Mouse (Mus musculus) liver, embryonic 13.5 days (tissue): Measurements from ENCODE around the gene Mtfr2. TPM values are rescaled to one million over a fixed set of nuclear protein-coding genes. Genes with fewer than 3 reads are reported as not detected.

Experiments
- ATAC-seq: fragments of 200-750 bp; cut with Nextera tagmentation; 2 replicates; pipeline ENCODE4 v1.8.0; 2017; ENCODE audit warnings: low read depth, mild to moderate bottlenecking, moderate number of reproducible peaks, moderate library complexity
- DNase-seq: peaks from one replicate; pipeline ENCODE4 v3.0.0; 2022
- H3K27ac ChIP-seq: fragments of 300-500 bp; sonication (generic); 2 replicates; pipeline ENCODE4 v1.5.1; 2015; ENCODE audit warnings: moderate library complexity, mild to moderate bottlenecking, inconsistent platforms
- H3K27me3 ChIP-seq: fragments of 300-500 bp; sonication (generic); 2 replicates; pipeline ENCODE4 v1.6.1; 2015; ENCODE audit warnings: mild to moderate bottlenecking, inconsistent platforms
- H3K36me3 ChIP-seq: fragments of 300-500 bp; sonication (generic); 2 replicates; pipeline ENCODE4 v1.6.1; 2015; ENCODE audit warnings: mild to moderate bottlenecking, inconsistent platforms
- H3K4me1 ChIP-seq: fragments of 300-500 bp; sonication (generic); replicated peaks from 2 replicates; pipeline ENCODE4 v1.6.1; 2015; ENCODE audit warnings: inconsistent platforms
- H3K4me2 ChIP-seq: fragments of 300-500 bp; sonication (generic); 2 replicates; pipeline ENCODE4 v1.6.1; 2015; ENCODE audit warnings: inconsistent platforms, mild to moderate bottlenecking, moderate library complexity
- H3K4me3 ChIP-seq: fragments of 300-500 bp; sonication (generic); replicated peaks from 2 replicates; pipeline ENCODE4 v1.5.1; 2015; ENCODE audit warnings: mild to moderate bottlenecking, inconsistent platforms
- H3K9ac ChIP-seq: fragments of 300-500 bp; sonication (generic); 2 replicates; pipeline ENCODE4 v1.6.1; 2015; ENCODE audit warnings: mild to moderate bottlenecking, inconsistent platforms
- H3K9me3 ChIP-seq: fragments of 300-500 bp; sonication (generic); replicated peaks from 2 replicates; pipeline ENCODE4 v1.6.1; 2016; ENCODE audit warnings: inconsistent platforms
- WGBS: fragments of 180-500 bp; shearing (Covaris S2); methylation state at CpG from one replicate; pipeline ENCODE4 v1.1.7; 2015; ENCODE audit not compliant: insufficient replicate concordance; 5-methylcytosine and 5-hydroxymethylcytosine counted together
- polyA plus RNA-seq: library from polyadenylated mRNA; unstranded; fragments of >200 nt; fragmentation: Nextera tagmentation; extraction: Ambion mirVana; gene quantifications from 2 replicates; pipeline ENCODE4 v1.2.1, GENCODE M21; 2015

The Mtfr2 gene
- polyA plus RNA-seq, 1 experiment from 2014 or later = 3.5 TPM

DNA sequence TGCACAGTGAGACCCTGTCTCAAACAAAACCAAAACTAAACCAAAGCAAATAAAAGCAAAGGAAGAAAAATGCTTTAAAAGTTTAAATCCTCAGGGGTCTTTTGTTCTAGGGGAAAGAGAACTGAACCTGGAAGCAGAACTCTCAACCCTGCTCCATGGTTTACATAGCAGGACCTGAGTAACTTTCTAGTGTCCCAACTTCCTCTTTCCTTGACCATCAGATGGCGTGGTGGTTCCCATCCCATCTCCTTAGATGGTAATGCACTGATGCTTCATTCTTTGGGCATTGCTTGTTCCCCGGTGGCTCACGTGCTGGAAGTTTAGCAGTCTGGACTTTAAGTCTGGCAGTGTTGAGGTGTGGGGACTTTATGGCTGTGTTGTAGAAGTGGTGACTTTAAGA lies 33.8 kb downstream of the Mtfr2 start:
- Histone ChIP-seq H3K4me3 (no peak overlapping the region), H3K4me1 (no peaks in the 10 kb centered on the region), H3K4me2 (no peak overlapping the region), H3K9me3 (no peaks in the 10 kb centered on the region), H3K27me3 (no peaks in the 10 kb centered on the region), H3K9ac (no peak overlapping the region), H3K27ac (no peak overlapping the region), H3K36me3 (no peaks in the 10 kb centered on the region)
- ATAC-seq (no peak), DNase-seq (no peak)
- WGBS = 50% methylated on average over 3 of the region's 3 CpGs

DNA sequence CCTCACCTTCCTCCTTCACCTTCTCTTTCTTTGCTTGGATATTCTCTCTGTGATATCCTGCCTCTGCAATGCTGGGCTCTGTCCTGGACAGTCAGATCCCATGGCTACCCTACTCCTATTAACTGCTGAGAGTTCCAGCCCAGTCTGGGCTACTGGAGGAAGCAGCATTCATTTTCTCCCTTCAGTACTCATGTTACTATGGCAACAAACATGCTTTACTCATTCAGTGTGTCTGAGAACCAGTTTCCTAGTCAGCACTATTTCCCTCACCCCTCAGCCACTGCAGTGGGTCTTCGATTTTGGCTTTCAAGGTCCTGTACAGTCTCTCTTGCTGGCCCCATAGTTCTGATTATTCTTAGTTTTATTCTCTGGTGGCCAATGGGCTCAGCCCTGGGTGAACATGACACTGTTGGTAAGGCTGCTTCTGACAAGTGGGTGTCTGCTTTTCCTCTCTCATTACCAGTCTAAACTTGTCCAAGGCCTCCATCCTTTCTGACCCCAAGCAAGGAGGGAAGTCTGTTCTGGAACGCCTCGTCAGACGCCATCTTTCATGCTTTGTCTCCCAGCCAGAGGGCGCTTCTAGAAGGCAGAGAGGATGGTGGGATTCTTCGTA lies 35.3 kb downstream of the Mtfr2 start:
- H3K4me1 ChIP-seq = no peaks in the 10 kb centered on the region
- no peaks in the 10 kb centered on the region for H3K27me3 ChIP-seq
- no peaks in the 10 kb centered on the region for H3K9me3 ChIP-seq
- ATAC-seq (no peak), DNase-seq (no peak)
- H3K4me2 ChIP-seq = no peak overlapping the region
- no peak overlapping the region for H3K9ac ChIP-seq
- H3K27ac ChIP-seq = no peak overlapping the region
- WGBS = 67% methylated on average over 6 of the region's 6 CpGs
- H3K4me3 ChIP-seq = no peak overlapping the region
- H3K36me3 ChIP-seq = no peaks in the 10 kb centered on the region

DNA sequence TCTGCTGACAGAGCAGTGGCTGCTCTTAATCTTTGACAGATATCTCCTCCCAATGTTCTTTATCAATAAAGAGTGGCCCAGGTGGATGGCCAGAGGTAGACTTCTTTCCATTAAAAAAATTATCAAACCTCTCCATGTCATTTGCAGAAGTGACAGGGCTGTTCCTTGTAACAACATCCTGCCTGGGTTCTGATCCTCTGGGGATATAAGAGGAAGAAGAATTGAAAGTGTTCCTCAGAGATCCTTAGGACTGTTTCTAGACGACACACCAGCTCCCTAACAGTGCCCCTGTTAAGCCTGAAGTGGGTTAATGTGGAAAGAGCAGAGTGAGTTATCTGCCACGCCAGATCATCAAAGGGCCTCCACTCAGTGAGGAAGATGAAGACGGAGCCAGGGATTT lies 43.0 kb downstream of the Mtfr2 start:
- H3K27ac ChIP-seq = no peak overlapping the region
- no peaks in the 10 kb centered on the region for H3K9me3 ChIP-seq
- no peaks in the 10 kb centered on the region for H3K36me3 ChIP-seq
- DNase-seq (no peak), ATAC-seq (no peak)
- no peak overlapping the region for H3K4me3 ChIP-seq
- H3K4me2 ChIP-seq = no peak overlapping the region
- H3K27me3 ChIP-seq = no peaks in the 10 kb centered on the region
- no peak overlapping the region for H3K9ac ChIP-seq
- no peaks in the 10 kb centered on the region for H3K4me1 ChIP-seq
- WGBS = 44% methylated on average over 3 of the region's 3 CpGs

DNA sequence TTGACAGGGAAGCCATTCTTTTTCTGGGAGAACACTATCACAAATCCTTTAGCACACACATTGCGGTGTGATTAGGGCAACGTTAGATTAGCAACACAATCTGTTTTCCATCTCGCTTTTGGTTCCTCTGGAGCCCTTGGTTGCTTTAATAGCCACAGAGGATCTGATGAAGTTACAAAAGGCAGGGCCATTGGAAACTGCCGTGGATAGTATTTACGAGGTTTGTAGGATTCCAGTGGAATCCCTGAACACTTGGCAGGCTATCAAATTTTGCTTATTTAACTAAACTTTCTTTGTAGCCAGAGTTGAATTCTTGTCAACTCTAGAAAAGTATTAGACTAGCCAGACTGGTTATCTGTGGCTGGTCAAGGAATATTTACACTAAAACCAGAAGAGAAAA lies 47.2 kb downstream of the Mtfr2 start:
- DNase-seq = no peak
- 66% methylated on average over 5 of the region's 5 CpGs for WGBS
- Histone ChIP-seq H3K27ac (no peak overlapping the region), H3K36me3 (no peaks in the 10 kb centered on the region), H3K4me2 (no peak overlapping the region), H3K9me3 (no peaks in the 10 kb centered on the region), H3K9ac (no peak overlapping the region), H3K27me3 (no peaks in the 10 kb centered on the region), H3K4me1 (peaks cover 2% of the 10 kb centered on the region; the same call in 1 of the 2 replicates), H3K4me3 (no peak overlapping the region)
- ATAC-seq = no peak

DNA sequence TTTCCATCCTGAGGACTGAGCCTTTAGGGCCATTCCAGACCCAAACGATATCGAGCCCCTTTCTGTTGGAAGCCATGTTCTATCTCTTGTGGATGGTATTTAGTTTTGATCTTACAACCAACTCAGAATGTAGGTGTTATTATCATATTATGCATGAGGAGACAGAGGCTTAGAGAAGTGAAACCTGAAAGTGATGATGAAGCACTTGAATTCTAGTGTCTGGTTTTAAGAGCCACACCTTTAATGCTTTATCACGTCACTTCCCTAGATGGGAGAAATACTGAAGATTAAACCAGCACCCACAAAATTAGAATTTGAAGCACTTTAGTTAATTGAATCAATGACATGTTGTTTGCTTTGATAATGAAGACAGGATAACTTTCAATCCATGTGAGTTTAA lies 48.2 kb downstream of the Mtfr2 start:
- no peaks in the 10 kb centered on the region for H3K9me3 ChIP-seq
- peaks cover 2% of the 10 kb centered on the region; the same call in 1 of the 2 replicates for H3K4me1 ChIP-seq
- DNase-seq (no peak), ATAC-seq (no peak)
- H3K4me2 ChIP-seq = no peak overlapping the region
- no peak overlapping the region for H3K9ac ChIP-seq
- H3K4me3 ChIP-seq = no peak overlapping the region
- H3K27me3 ChIP-seq = no peaks in the 10 kb centered on the region
- H3K27ac ChIP-seq = no peak overlapping the region
- H3K36me3 ChIP-seq = no peaks in the 10 kb centered on the region
- 75% methylated on average over 3 of the region's 3 CpGs for WGBS

DNA sequence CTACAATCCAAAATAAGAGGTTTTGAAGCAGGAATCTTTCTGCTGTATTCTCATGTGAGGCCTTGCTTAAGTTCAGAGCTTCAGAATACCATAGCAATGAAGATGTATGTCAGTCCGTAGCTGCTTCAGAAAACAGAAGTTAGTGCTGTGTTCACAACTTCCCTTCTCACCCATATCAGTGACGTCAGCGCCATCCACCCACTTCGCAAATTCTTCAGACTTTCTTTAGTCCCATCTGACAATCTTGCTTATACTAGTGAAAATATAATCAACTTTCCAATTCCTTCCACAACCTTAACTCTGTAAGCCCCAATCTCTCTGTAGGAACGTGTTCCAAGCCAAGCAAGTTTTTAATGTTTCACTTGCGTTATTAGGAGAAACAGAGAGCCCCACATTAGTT lies 50.7 kb downstream of the Mtfr2 start:
- H3K4me1 ChIP-seq = peaks cover 2% of the 10 kb centered on the region; the same call in 1 of the 2 replicates
- no peaks in the 10 kb centered on the region for H3K27me3 ChIP-seq
- no peak overlapping the region for H3K4me3 ChIP-seq
- 29% methylated on average over 6 of the region's 6 CpGs for WGBS
- DNase-seq = no peak
- no peak overlapping the region for H3K4me2 ChIP-seq
- no peaks in the 10 kb centered on the region for H3K36me3 ChIP-seq
- no peak for ATAC-seq
- H3K9me3 ChIP-seq = no peaks in the 10 kb centered on the region
- H3K27ac ChIP-seq = no peak overlapping the region; the same call in 1 of the 2 replicates
- no peak overlapping the region for H3K9ac ChIP-seq

DNA sequence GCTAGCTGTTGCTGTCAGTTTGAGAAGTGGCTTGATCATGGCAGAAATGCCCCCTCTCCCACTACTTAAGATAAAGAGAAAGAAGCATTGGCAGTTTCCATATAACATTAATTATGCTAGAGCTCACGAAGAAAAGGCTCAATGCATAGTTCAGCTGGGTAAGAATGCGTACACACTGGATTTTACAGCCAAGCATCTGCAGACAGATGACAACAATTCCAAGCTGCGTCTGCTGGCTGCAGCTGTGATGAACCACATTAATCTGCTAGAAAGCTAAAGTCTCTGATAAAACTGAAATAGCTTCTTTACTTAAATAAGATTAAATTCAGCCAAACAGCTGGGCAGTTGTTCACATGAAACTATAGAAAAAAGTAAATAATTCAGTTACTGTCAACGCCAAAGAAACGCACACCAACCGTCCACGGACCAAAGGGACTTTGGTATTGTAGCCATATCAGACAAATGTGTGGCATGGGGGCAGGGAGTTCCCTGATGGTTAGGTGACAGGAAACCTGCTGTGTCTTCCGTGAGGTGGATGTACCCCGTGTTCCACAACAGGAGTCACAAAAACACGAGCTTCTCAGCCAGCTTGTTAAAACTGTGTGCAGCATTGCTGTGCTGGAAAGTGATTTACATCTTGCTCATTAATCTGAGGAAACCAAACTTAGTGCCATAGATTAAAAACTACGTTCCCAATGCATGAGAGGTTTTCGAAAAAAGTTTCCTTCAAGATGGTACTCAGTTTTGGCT lies 51.2 kb downstream of the Mtfr2 start:
- ATAC-seq = no peak

DNA sequence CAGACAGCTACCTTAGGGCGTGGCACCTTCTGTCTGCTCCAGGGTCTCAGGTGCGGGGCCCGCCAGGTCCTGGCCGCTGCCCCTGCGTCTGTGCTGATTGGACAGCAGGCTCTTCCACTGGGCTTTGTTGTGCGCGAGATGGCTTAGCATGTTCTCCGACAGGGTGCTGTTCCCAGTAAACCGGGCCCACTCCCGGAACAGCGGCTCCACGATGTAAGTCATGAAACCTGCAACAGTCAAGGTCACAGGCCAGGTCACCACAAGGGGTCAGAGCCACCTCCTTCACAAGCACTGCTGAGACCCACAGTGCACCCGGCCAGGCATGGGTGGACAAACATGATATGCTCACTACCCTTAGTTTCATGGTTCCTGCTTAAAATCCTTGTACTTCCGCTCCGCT lies 52.8 kb downstream of the Mtfr2 start:
- Histone ChIP-seq H3K36me3 (no peaks in the 10 kb centered on the region), H3K4me1 (peaks cover 2% of the 10 kb centered on the region; the same call in 1 of the 2 replicates), H3K4me2 (no peak overlapping the region), H3K9ac (no peak overlapping the region), H3K9me3 (no peaks in the 10 kb centered on the region), H3K27me3 (no peaks in the 10 kb centered on the region), H3K4me3 (no peak overlapping the region), H3K27ac (no peak overlapping the region)
- ATAC-seq (no peak), DNase-seq (no peak)
- 69% methylated on average over 15 of the region's 15 CpGs for WGBS

More for the DNA sequence above, 51.2 kb downstream of the Mtfr2 start:
- H3K27ac ChIP-seq = no peak overlapping the region
- H3K27me3 ChIP-seq = no peaks in the 10 kb centered on the region
- no peaks in the 10 kb centered on the region for H3K9me3 ChIP-seq
- 58% methylated on average over 12 of the region's 12 CpGs for WGBS
- DNase-seq = no peak
- H3K9ac ChIP-seq = no peak overlapping the region
- H3K36me3 ChIP-seq = no peaks in the 10 kb centered on the region
- no peak overlapping the region for H3K4me3 ChIP-seq
- no peak overlapping the region for H3K4me2 ChIP-seq
- H3K4me1 ChIP-seq = peaks cover 2% of the 10 kb centered on the region; the same call in 1 of the 2 replicates

DNA sequence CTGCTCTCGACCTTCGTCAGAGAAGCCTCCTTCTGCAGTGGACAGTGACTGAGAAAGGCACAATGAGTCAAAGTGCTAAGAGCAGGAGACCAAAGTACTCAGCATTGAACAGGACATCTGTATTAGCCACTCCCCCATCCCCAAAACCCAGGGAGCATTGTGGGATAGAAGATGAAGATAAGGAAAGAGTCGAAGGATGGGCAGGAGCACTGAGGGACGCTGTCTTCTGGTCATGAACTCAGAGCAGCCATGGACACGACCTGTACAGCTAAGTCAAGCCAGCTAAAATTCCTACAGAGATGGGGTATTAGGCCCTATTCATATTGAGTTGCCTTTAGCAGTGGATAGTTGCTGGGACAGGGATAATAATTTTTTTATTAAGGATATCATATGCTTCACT lies 55.4 kb downstream of the Mtfr2 start:
- Histone ChIP-seq H3K4me2 (no peak overlapping the region), H3K27me3 (no peaks in the 10 kb centered on the region), H3K9ac (no peak overlapping the region), H3K9me3 (no peaks in the 10 kb centered on the region), H3K4me1 (peaks cover 2% of the 10 kb centered on the region; the same call in 1 of the 2 replicates), H3K36me3 (no peaks in the 10 kb centered on the region), H3K27ac (no peak overlapping the region), H3K4me3 (no peak overlapping the region)
- no peak for DNase-seq
- ATAC-seq = no peak
- WGBS = 61% methylated on average over 5 of the region's 5 CpGs

DNA sequence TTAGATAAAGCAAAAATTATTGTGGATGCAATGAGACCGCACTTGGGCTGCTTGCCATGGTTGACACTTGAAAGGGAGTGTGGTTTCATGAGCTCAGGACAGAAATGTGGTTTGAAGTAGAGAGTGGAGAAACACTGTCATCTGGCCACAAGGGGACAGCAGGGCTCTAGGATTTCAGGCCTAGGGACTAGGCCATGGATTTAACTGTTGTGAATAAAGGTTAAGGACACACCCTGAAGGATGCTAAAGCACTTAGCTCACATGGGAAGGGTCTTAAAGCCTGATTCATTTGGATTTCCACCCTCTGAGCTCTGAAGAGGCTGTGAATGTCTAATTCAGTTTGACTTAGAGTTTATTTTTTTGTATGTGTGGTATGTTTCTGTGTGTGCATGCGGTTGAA lies 57.9 kb downstream of the Mtfr2 start:
- no peak for ATAC-seq
- no peak for DNase-seq
- no peak overlapping the region for H3K27ac ChIP-seq
- H3K36me3 ChIP-seq = no peaks in the 10 kb centered on the region
- no peak overlapping the region for H3K9ac ChIP-seq
- no peaks in the 10 kb centered on the region for H3K9me3 ChIP-seq
- no peaks in the 10 kb centered on the region for H3K27me3 ChIP-seq
- no peaks in the 10 kb centered on the region for H3K4me1 ChIP-seq
- WGBS = 70% methylated on average over 2 of the region's 2 CpGs
- H3K4me2 ChIP-seq = no peak overlapping the region
- H3K4me3 ChIP-seq = no peak overlapping the region

DNA sequence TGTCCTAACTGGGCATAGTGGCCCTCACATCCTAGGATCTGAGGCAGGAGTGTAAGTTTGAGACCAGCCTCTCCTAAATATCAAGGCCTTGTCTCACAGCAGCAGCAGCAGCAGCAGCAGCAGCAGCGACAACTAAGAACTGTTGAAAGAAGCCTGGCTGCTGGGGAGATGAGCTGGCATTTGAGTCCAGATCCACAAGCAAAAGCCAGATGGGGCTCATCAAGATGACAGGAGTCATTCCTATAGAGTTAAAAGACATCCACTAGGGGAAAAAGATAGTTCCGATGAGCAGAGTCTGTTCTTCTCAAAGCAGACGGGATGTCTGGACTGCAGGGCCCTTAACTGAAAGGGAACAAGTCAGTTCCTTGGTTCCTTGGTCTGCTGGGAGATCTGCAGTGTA lies 60.8 kb downstream of the Mtfr2 start:
- no peaks in the 10 kb centered on the region for H3K4me1 ChIP-seq
- no peak overlapping the region for H3K9ac ChIP-seq
- H3K27me3 ChIP-seq = no peaks in the 10 kb centered on the region
- no peaks in the 10 kb centered on the region for H3K9me3 ChIP-seq
- H3K4me2 ChIP-seq = no peak overlapping the region
- H3K4me3 ChIP-seq = no peak overlapping the region
- 60% methylated on average over 3 of the region's 3 CpGs for WGBS
- DNase-seq (no peak), ATAC-seq (no peak)
- no peaks in the 10 kb centered on the region for H3K36me3 ChIP-seq
- H3K27ac ChIP-seq = no peak overlapping the region

DNA sequence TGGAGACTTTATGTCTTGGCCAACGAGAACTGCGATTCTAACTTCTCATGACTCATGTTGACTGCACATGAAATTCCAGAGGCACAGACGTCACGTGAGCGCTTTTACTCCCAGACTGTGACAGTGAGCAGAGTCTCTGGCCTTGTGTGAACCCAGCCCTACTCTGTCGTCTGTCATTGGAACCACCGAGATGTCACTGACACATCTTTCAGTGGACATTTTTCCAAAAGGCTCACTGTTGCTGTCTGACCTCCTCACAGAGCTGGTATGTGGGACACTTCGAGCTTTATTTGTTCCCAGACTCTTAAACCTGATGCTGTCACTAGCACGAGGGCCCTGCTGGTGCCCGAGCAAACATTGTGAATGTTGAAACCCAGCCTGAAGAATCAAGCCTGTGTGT lies 61.6 kb downstream of the Mtfr2 start:
- no peak overlapping the region for H3K4me3 ChIP-seq
- no peaks in the 10 kb centered on the region for H3K27me3 ChIP-seq
- H3K27ac ChIP-seq = no peak overlapping the region
- H3K36me3 ChIP-seq = no peaks in the 10 kb centered on the region
- DNase-seq (no peak), ATAC-seq (no peak)
- no peaks in the 10 kb centered on the region for H3K4me1 ChIP-seq
- 73% methylated on average over 10 of the region's 10 CpGs for WGBS
- H3K9me3 ChIP-seq = no peaks in the 10 kb centered on the region
- no peak overlapping the region for H3K9ac ChIP-seq
- H3K4me2 ChIP-seq = no peak overlapping the region
